Comparison of ENCODE assay signal across 18 mouse cellular contexts in the genomic region with DNA sequence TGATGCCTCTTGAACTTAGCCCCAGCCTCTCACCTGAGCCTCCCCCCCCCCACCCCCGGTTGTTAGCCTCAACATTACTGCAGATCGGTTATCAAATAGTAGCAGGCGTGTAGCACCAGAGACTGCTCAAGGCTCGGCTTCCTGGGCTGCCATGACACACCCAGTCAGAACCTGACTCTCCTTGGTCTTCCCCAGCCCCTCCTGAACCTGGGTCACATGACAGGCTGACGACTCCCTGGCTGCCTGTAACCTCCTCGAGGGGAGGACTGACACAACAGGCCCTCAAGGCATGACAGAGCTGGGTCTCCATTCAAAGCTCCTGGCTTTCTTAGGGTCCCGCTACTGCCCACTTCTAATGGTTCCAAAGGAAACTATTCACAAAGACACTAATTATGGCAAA. TPM values are rescaled to one million over a fixed set of nuclear protein-coding genes. Genes with fewer than 3 reads are reported as not detected.
"Had no signal": no experiment of that assay in that cellular context is flagged by ENCODE, and none has a peak within 500 bp of the region (broad histone marks: within the 10 kb centered on the region; RNA-seq: fewer than 3 reads in every experiment).

No protein-coding gene starts in this region.

- H3K27me3 ChIP-seq: limb, embryonic 12.5 days; megakaryocyte, embryonic 14.5 days; midbrain, embryonic 13.5 days; neural tube, embryonic 12.5 days had no signal

- H3K27ac ChIP-seq: limb, embryonic 12.5 days; midbrain, embryonic 13.5 days; neural tube, embryonic 12.5 days; stomach, postnatal 0 days had no signal

- ATAC-seq: inflammation-experienced regulatory T-cells, adult 6 months; midbrain, embryonic 13.5 days had no signal

- H3K4me2 ChIP-seq: limb, embryonic 12.5 days; lung, embryonic 14.5 days; midbrain, embryonic 13.5 days; neural tube, embryonic 12.5 days had no signal

- H3K4me1 ChIP-seq: midbrain, embryonic 13.5 days; neural tube, embryonic 12.5 days had no signal

- H3K9me3 ChIP-seq: limb, embryonic 12.5 days; megakaryocyte, embryonic 14.5 days; midbrain, embryonic 13.5 days; neural tube, embryonic 12.5 days had no signal

- DNase-seq: kidney, adult 2 months; kidney, postnatal 25 days; layer of hippocampus, adult 9-11 months; layer of hippocampus, postnatal 36 days; lung, embryonic 14.5 days; lung, postnatal 10 days; lung, postnatal 4 days; thymus, adult 18-20 months; thymus, postnatal 14 days had no signal

- H3K9ac ChIP-seq: limb, embryonic 12.5 days; lung, embryonic 14.5 days; midbrain, embryonic 13.5 days; neural tube, embryonic 12.5 days had no signal

- H3K4me3 ChIP-seq: limb, embryonic 12.5 days; megakaryocyte, embryonic 14.5 days; midbrain, embryonic 13.5 days; neural tube, embryonic 12.5 days had no signal

RNA-seq across cellular contexts. Expression of a gene that starts 14.8 kb away (rescaled TPM):
- total RNA-seq: layer of hippocampus, postnatal 36 days; left cerebral cortex, postnatal 36 days; liver, adult 2 months; neutrophil, adult 5-6 weeks had no signal
- polyA plus RNA-seq: inflammation-experienced regulatory T-cells, adult 6 months; kidney, adult 2 months; liver, adult 2 months had no signal
